Mouse (Mus musculus) brain, embryonic 14.5 days (tissue): ENCODE data around the gene Nudt5.

Experiments
- CTCF ChIP-seq: fragments of 200-500 bp; IDR thresholded peaks from 2 replicates; pipeline ENCODE4 v1.5.1; 2012; ENCODE audit warnings: inconsistent platforms, mild to moderate bottlenecking, moderate library complexity, borderline replicate concordance; ENCODE audit not compliant: insufficient read depth, insufficient read length; ENCODE audit errors: extremely low read depth
- POLR2A ChIP-seq: fragments of 200-500 bp; IDR thresholded peaks from 2 replicates; pipeline ENCODE4 v1.6.1; 2012; ENCODE audit warnings: mild to moderate bottlenecking, inconsistent platforms, borderline replicate concordance; ENCODE audit not compliant: poor library complexity, insufficient read depth, insufficient read length, severe bottlenecking; ENCODE audit errors: extremely low read depth

DNA sequence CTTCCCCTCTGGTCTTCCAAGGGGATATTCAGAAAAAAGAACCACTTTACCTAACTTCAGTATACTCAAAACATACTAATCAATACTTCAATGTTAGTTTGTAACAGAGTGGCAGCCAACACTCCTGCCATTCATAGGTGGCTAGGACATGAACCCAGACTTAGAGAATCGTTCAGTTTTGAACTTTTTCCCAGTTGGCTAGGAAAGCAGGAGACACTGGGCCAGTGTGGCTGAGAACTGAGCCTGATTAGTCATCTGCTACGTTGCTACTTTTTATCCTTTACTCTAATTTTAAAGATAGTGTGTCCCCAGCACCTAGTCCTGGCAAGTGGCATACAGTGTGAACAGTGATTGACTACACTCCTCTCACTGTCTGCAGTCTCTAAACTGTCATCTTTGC lies 22.9 kb downstream of the Nudt5 start:
- TF ChIP-seq CTCF (no peak), POLR2A (no peak)
